Mouse (Mus musculus) limb, embryonic 14.5 days (tissue): ENCODE data around the gene Il25. TPM values are rescaled to one million over a fixed set of nuclear protein-coding genes. Genes with fewer than 3 reads are reported as not detected.

ENCODE experiments used
- ATAC-seq: fragments of 200-750 bp; cut with Nextera tagmentation; 2 replicates; pipeline ENCODE4 v1.8.0; 2017; ENCODE audit warnings: low read depth, moderate number of reproducible peaks, moderate TSS enrichment; ENCODE audit not compliant: low FRiP score
- DNase-seq: peaks from one replicate; pipeline ENCODE4 v3.0.0-alpha.2; 2015; ENCODE audit warnings: low spot score
- H3K27ac ChIP-seq: fragments of 300-500 bp; sonication (generic); replicated peaks from 2 replicates; pipeline ENCODE4 v1.5.1; 2014; ENCODE audit warnings: low read depth, mild to moderate bottlenecking, low read length, moderate library complexity, mixed read lengths
- H3K27me3 ChIP-seq: fragments of 300-500 bp; sonication (generic); 2 replicates; pipeline ENCODE4 v1.6.1; 2014; ENCODE audit warnings: low read length, mixed read lengths; ENCODE audit not compliant: control insufficient read depth, insufficient read depth
- H3K36me3 ChIP-seq: fragments of 300-500 bp; sonication (generic); 2 replicates; pipeline ENCODE4 v1.6.1; 2014; ENCODE audit warnings: mild to moderate bottlenecking, low read length, moderate library complexity, mixed read lengths; ENCODE audit not compliant: control insufficient read depth, insufficient read depth
- H3K4me1 ChIP-seq: fragments of 300-500 bp; sonication (generic); 2 replicates; pipeline ENCODE4 v1.6.1; 2014; ENCODE audit warnings: antibody characterized with exemption, low read length, mixed read lengths; ENCODE audit not compliant: control insufficient read depth, insufficient read depth
- H3K4me2 ChIP-seq: fragments of 300-500 bp; sonication (generic); replicated peaks from 2 replicates; pipeline ENCODE4 v1.6.1; 2014; ENCODE audit warnings: low read depth, mild to moderate bottlenecking, low read length, moderate library complexity; ENCODE audit not compliant: severe bottlenecking
- H3K4me3 ChIP-seq: fragments of 300-500 bp; sonication (generic); replicated peaks from 2 replicates; pipeline ENCODE4 v1.5.1; 2014; ENCODE audit warnings: low read length
- H3K9ac ChIP-seq: fragments of 300-500 bp; sonication (generic); 2 replicates; pipeline ENCODE4 v1.6.1; 2014; ENCODE audit warnings: mild to moderate bottlenecking, low read depth, low read length, moderate library complexity; ENCODE audit not compliant: severe bottlenecking
- H3K9me3 ChIP-seq: fragments of 300-500 bp; sonication (generic); 2 replicates; pipeline ENCODE4 v1.6.1; 2016; ENCODE audit warnings: low read length; ENCODE audit not compliant: control insufficient read depth
- POLR2A ChIP-seq: fragments of 200-500 bp; IDR thresholded peaks from 2 replicates; pipeline ENCODE4 v1.8.0; 2012; ENCODE audit warnings: inconsistent platforms, mild to moderate bottlenecking, moderate library complexity, borderline replicate concordance; ENCODE audit not compliant: insufficient read depth, insufficient read length; ENCODE audit errors: extremely low read depth
- WGBS: fragments of 180-500 bp; shearing (Covaris S2); extraction: QIAGEN DNeasy Blood & Tissue Kit; methylation state at CpG from one replicate; pipeline ENCODE4 v1.1.7; 2014; 5-methylcytosine and 5-hydroxymethylcytosine counted together
- microRNA counts: library from miRNA; unstranded; fragments of <30 nt; microRNA quantifications from one replicate; lab custom pipeline; 2016
- microRNA-seq: library from miRNA; unstranded; fragments of <30 nt; microRNA quantifications from one replicate; pipeline ENCODE4, GENCODE M21; 2016
- polyA plus RNA-seq, 2 experiments: library from polyadenylated mRNA; depleted of rRNA in 1 of 2; stranded (reverse) in 1 of 2; unstranded in 1 of 2; fragments of >200 nt; fragmentation: Nextera tagmentation in 1 of 2; extraction: Ambion mirVana in 1 of 2; gene quantifications; 2 replicates each; pipeline versions ENCODE4 v1.2.1 to v1.2.3; 2012 to 2014

The Il25 gene
- polyA plus RNA-seq, 2 experiments, result 0.31 TPM; not detected in 1

- ATAC-seq, result no peak
- TF ChIP-seq POLR2A, result no peak
- Histone ChIP-seq H3K4me3 (no peak overlapping the region), H3K27ac (no peak overlapping the region), H3K9ac (no peak overlapping the region), H3K4me1 (no peaks in the 10 kb centered on the region), H3K4me2 (no peak overlapping the region), H3K36me3 (no peaks in the 10 kb centered on the region), H3K27me3 (no peaks in the 10 kb centered on the region), H3K9me3 (no peaks in the 10 kb centered on the region)
- DNase-seq, result no peak
- 85% methylated on average over 6 of the region's 6 CpGs for WGBS
Measured at GRCm38 (mm10) chr14:54974068-54974791, 41.7 kb downstream of the Il25 start.

GRCm38 (mm10) chr14:54976633-54977032, 44.1 kb downstream of the Il25 start, which contains the start of gene Gm17428:
Gene Gm17428, plus strand, starts transcription at chr14:54976933.
- Histone ChIP-seq H3K9ac (no peak within 1 kb of the TSS), H3K9me3 (no peaks in the 10 kb centered on the region), H3K4me2 (no peak within 1 kb of the TSS), H3K4me3 (no peak within 1 kb of the TSS), H3K36me3 (no peaks in the 10 kb centered on the region), H3K27ac (no peak within 1 kb of the TSS), H3K27me3 (no peaks in the 10 kb centered on the region), H3K4me1 (no peaks in the 10 kb centered on the region)
- no peak for ATAC-seq
- DNase-seq, result no peak
- 65% methylated on average over 1 of the region's 1 CpGs for WGBS
- no peak for TF ChIP-seq POLR2A

- H3K9ac ChIP-seq, result no peak overlapping the region
- H3K27me3 ChIP-seq, result no peaks in the 10 kb centered on the region
- no peaks in the 10 kb centered on the region for H3K9me3 ChIP-seq
- DNase-seq, result no peak
- no peak for ATAC-seq
- no peak overlapping the region for H3K4me2 ChIP-seq
- H3K36me3 ChIP-seq, result no peaks in the 10 kb centered on the region
- H3K4me1 ChIP-seq, result no peaks in the 10 kb centered on the region
- 89% methylated on average over 8 of the region's 8 CpGs for WGBS
- H3K4me3 ChIP-seq, result no peak overlapping the region
- TF ChIP-seq POLR2A, result no peak
- H3K27ac ChIP-seq, result no peak overlapping the region
Measured at GRCm38 (mm10) chr14:54978664-54979063, 46.2 kb downstream of the Il25 start.

- H3K4me1 ChIP-seq, result no peaks in the 10 kb centered on the region
- H3K9ac ChIP-seq, result no peak overlapping the region
- H3K27ac ChIP-seq, result no peak overlapping the region
- DNase-seq (no peak), ATAC-seq (no peak)
- H3K9me3 ChIP-seq, result no peaks in the 10 kb centered on the region
- 95% methylated on average over 7 of the region's 7 CpGs for WGBS
- H3K27me3 ChIP-seq, result no peaks in the 10 kb centered on the region
- no peak overlapping the region for H3K4me2 ChIP-seq
- TF ChIP-seq POLR2A, result no peak
- no peaks in the 10 kb centered on the region for H3K36me3 ChIP-seq
- no peak overlapping the region for H3K4me3 ChIP-seq
Measured at GRCm38 (mm10) chr14:54981934-54982333, 49.4 kb downstream of the Il25 start.

MicroRNAs within 50 kb of the gene (microRNA counts, 519-probe panel; counts per million panel counts)
- microRNA mmu-miR-208a (lab: Ali Mortazavi, UCI) (1,853 counts per million, percentile 20 among the panel's probes with 10 or more counts), microRNA mmu-miR-208b (lab: Ali Mortazavi, UCI) (2,174 counts per million, percentile 34 among the panel's probes with 10 or more counts)

Small RNA genes within 50 kb of the gene (microRNA-seq; reads per million reads assigned to microRNA genes)
- gene Mir208a (2.7 reads per million, percentile 5 among the genes with 10 or more reads in this experiment), gene Mir208b (144 reads per million, percentile 51 among the genes with 10 or more reads in this experiment)

Other genes starting within 250 kb of the Il25 start
- gene 1700123O20Rik, start 246.5 kb upstream of the Il25 start, polyA plus RNA-seq (2012; rRNA removed), result 75.3 and 82.3 TPM in 2 replicates
- gene 1700123O20Rik, start 246.5 kb upstream of the Il25 start, polyA plus RNA-seq (2014; fragmentation: Nextera tagmentation; extraction: Ambion mirVana), result 86.9 and 90.2 TPM in 2 replicates
- 280 and 297 TPM in 2 replicates for gene Acin1, start 245.8 kb upstream of the Il25 start, polyA plus RNA-seq (2012; rRNA removed)
- 99.4 and 118 TPM in 2 replicates for gene Acin1, start 245.8 kb upstream of the Il25 start, polyA plus RNA-seq (2014; fragmentation: Nextera tagmentation; extraction: Ambion mirVana)
- 0.04 and 0.06 TPM in 2 replicates for gene Gm29776, start 233.9 kb upstream of the Il25 start, polyA plus RNA-seq (2012; rRNA removed)
- gene Gm29776, start 233.9 kb upstream of the Il25 start, polyA plus RNA-seq (2014; fragmentation: Nextera tagmentation; extraction: Ambion mirVana), result 0.21 TPM in 1 of 2 replicates, not detected in the other
- gene Cebpe, start 220.5 kb upstream of the Il25 start, polyA plus RNA-seq (2012; rRNA removed), result 0.23 and 0.36 TPM in 2 replicates
- 0.17 and 0.30 TPM in 2 replicates for gene Cebpe, start 220.5 kb upstream of the Il25 start, polyA plus RNA-seq (2014; fragmentation: Nextera tagmentation; extraction: Ambion mirVana)
- gene Slc7a8, start 150.7 kb upstream of the Il25 start, polyA plus RNA-seq (2012; rRNA removed), result 5.8 and 6.9 TPM in 2 replicates
- gene Slc7a8, start 150.7 kb upstream of the Il25 start, polyA plus RNA-seq (2014; fragmentation: Nextera tagmentation; extraction: Ambion mirVana), result 4.5 and 4.7 TPM in 2 replicates
- not detected in 2 replicates for gene Rnf212b, start 118.6 kb upstream of the Il25 start, polyA plus RNA-seq (2012; rRNA removed)
- gene Rnf212b, start 118.6 kb upstream of the Il25 start, polyA plus RNA-seq (2014; fragmentation: Nextera tagmentation; extraction: Ambion mirVana), result not detected in 2 replicates
- gene Homez, start 61.7 kb upstream of the Il25 start, polyA plus RNA-seq (2012; rRNA removed), result 5.9 and 6.3 TPM in 2 replicates
- gene Homez, start 61.7 kb upstream of the Il25 start, polyA plus RNA-seq (2014; fragmentation: Nextera tagmentation; extraction: Ambion mirVana), result 9.0 and 9.2 TPM in 2 replicates
- 7.0 and 8.0 TPM in 2 replicates for gene Ppp1r3e, start 55.1 kb upstream of the Il25 start, polyA plus RNA-seq (2012; rRNA removed)
- gene Ppp1r3e, start 55.1 kb upstream of the Il25 start, polyA plus RNA-seq (2014; fragmentation: Nextera tagmentation; extraction: Ambion mirVana), result 0.86 and 1.4 TPM in 2 replicates
- 44.4 and 46.6 TPM in 2 replicates for gene Bcl2l2, start 49.3 kb upstream of the Il25 start, polyA plus RNA-seq (2012; rRNA removed)
- 5.4 and 5.5 TPM in 2 replicates for gene Bcl2l2, start 49.3 kb upstream of the Il25 start, polyA plus RNA-seq (2014; fragmentation: Nextera tagmentation; extraction: Ambion mirVana)
- gene Gm20521, start 49.3 kb upstream of the Il25 start, polyA plus RNA-seq (2012; rRNA removed), result 0.16 and 1.7 TPM in 2 replicates
- 0.19 TPM in 1 of 2 replicates, not detected in the other for gene Gm20521, start 49.3 kb upstream of the Il25 start, polyA plus RNA-seq (2014; fragmentation: Nextera tagmentation; extraction: Ambion mirVana)
- 476 and 495 TPM in 2 replicates for gene Pabpn1, start 40.2 kb upstream of the Il25 start, polyA plus RNA-seq (2012; rRNA removed)
- gene Pabpn1, start 40.2 kb upstream of the Il25 start, polyA plus RNA-seq (2014; fragmentation: Nextera tagmentation; extraction: Ambion mirVana), result 137 and 147 TPM in 2 replicates
- 403 and 594 TPM in 2 replicates for gene Slc22a17, start 19.6 kb upstream of the Il25 start, polyA plus RNA-seq (2012; rRNA removed)
- 57.9 and 64.3 TPM in 2 replicates for gene Slc22a17, start 19.6 kb upstream of the Il25 start, polyA plus RNA-seq (2014; fragmentation: Nextera tagmentation; extraction: Ambion mirVana)
- gene Efs, start 6.6 kb upstream of the Il25 start, polyA plus RNA-seq (2012; rRNA removed), result 117 and 171 TPM in 2 replicates
- gene Efs, start 6.6 kb upstream of the Il25 start, polyA plus RNA-seq (2014; fragmentation: Nextera tagmentation; extraction: Ambion mirVana), result 58.9 and 66.9 TPM in 2 replicates
- gene Cmtm5, start 3.6 kb downstream of the Il25 start, polyA plus RNA-seq (2012; rRNA removed), result 22.7 and 35.5 TPM in 2 replicates
- 18.6 and 20.1 TPM in 2 replicates for gene Cmtm5, start 3.6 kb downstream of the Il25 start, polyA plus RNA-seq (2014; fragmentation: Nextera tagmentation; extraction: Ambion mirVana)
- 0.77 and 2.1 TPM in 2 replicates for gene Myh6, start 34.2 kb downstream of the Il25 start, polyA plus RNA-seq (2012; rRNA removed)
- gene Myh6, start 34.2 kb downstream of the Il25 start, polyA plus RNA-seq (2014; fragmentation: Nextera tagmentation; extraction: Ambion mirVana), result 4.8 and 7.3 TPM in 2 replicates
- not detected in 2 replicates for gene Gm17428, start 44.2 kb downstream of the Il25 start, polyA plus RNA-seq (2012; rRNA removed)
- not detected in 2 replicates for gene Gm17428, start 44.2 kb downstream of the Il25 start, polyA plus RNA-seq (2014; fragmentation: Nextera tagmentation; extraction: Ambion mirVana)
- gene Myh7, start 61.9 kb downstream of the Il25 start, polyA plus RNA-seq (2012; rRNA removed), result 29.5 and 59.8 TPM in 2 replicates
- 40.0 and 55.3 TPM in 2 replicates for gene Myh7, start 61.9 kb downstream of the Il25 start, polyA plus RNA-seq (2014; fragmentation: Nextera tagmentation; extraction: Ambion mirVana)
- 43.2 and 62.6 TPM in 2 replicates for gene Ngdn, start 82.8 kb downstream of the Il25 start, polyA plus RNA-seq (2012; rRNA removed)
- 66.8 and 74.3 TPM in 2 replicates for gene Ngdn, start 82.8 kb downstream of the Il25 start, polyA plus RNA-seq (2014; fragmentation: Nextera tagmentation; extraction: Ambion mirVana)
- 5.3 and 6.1 TPM in 2 replicates for gene Zfhx2, start 159.6 kb downstream of the Il25 start, polyA plus RNA-seq (2012; rRNA removed)
- 3.7 and 4.7 TPM in 2 replicates for gene Zfhx2, start 159.6 kb downstream of the Il25 start, polyA plus RNA-seq (2014; fragmentation: Nextera tagmentation; extraction: Ambion mirVana)
- gene Thtpa, start 162.1 kb downstream of the Il25 start, polyA plus RNA-seq (2012; rRNA removed), result 11.9 and 12.4 TPM in 2 replicates
- gene Thtpa, start 162.1 kb downstream of the Il25 start, polyA plus RNA-seq (2014; fragmentation: Nextera tagmentation; extraction: Ambion mirVana), result 19.9 and 20.3 TPM in 2 replicates
- gene Ap1g2, start 173.9 kb downstream of the Il25 start, polyA plus RNA-seq (2012; rRNA removed), result 22.9 and 31.4 TPM in 2 replicates
- gene Ap1g2, start 173.9 kb downstream of the Il25 start, polyA plus RNA-seq (2014; fragmentation: Nextera tagmentation; extraction: Ambion mirVana), result 19.5 and 20.4 TPM in 2 replicates
- gene Jph4, start 184.2 kb downstream of the Il25 start, polyA plus RNA-seq (2012; rRNA removed), result 10.4 and 11.2 TPM in 2 replicates
- 2.5 and 3.0 TPM in 2 replicates for gene Jph4, start 184.2 kb downstream of the Il25 start, polyA plus RNA-seq (2014; fragmentation: Nextera tagmentation; extraction: Ambion mirVana)